Mouse (Mus musculus) frontal cortex, adult (tissue): Measurements from ENCODE around the gene Krtap17-1.

ENCODE experiments used
- ATAC-seq: cut with Nextera tagmentation; 2 replicates; pipeline ENCODE4 v1.9.2; 2017; ENCODE audit warnings: mild to moderate bottlenecking, moderate library complexity, mixed read lengths; ENCODE audit not compliant: low TSS enrichment

The Krtap17-1 gene

GRCm38 (mm10) chr11:99993620-99994383 is at the start of gene Krtap17-1:
Gene Krtap17-1, minus strand, starts transcription at chr11:99993994.
- ATAC-seq, result no peak

DNA sequence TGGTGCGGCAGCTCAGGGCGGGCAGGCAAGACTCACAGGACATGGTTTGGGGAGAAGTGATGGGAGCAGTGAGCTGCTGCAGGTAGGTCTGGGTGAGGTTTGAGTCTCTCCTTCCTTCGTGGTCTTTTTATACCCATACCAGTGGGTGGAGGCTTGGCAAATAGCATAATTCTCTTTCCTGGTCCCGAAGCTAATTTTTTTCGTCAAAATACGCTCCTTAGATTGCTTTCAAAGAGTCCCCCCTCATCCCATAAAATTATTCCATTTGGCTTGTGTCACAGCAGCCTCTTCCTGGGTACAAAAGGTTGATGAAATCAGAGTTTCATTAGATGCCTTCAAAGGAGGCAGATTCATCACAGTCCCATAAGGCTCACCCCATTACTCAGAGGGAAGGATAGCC is 47.7 kb upstream of the Krtap17-1 start, which contains the start of gene Krt34:
Gene Krt34, minus strand, starts transcription at position 101 of the 400 bp plus-strand sequence.
- no peak for ATAC-seq

DNA sequence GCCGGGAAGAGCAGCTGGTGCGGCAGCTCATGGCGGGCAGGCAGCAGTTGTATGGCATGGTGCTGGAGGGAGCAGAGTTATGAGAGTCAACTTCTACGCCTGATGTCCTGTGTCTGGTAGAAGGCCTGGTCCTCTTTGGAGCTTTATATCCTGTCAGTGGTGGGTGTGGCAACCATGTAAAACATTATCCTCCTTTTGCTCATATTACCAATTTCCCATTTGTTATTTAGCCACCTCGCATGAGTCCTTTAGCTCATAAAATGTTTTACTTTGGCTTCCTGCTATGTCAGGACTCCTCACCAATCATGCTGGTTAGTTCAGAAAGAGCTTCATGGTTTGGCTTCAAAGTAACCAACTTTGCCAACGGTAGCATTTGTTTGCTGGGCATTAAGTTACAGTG is 36.0 kb upstream of the Krtap17-1 start, which contains the start of gene Krt33b:
Gene Krt33b, minus strand, starts transcription at position 101 of the 400 bp plus-strand sequence.
- no peak for ATAC-seq

DNA sequence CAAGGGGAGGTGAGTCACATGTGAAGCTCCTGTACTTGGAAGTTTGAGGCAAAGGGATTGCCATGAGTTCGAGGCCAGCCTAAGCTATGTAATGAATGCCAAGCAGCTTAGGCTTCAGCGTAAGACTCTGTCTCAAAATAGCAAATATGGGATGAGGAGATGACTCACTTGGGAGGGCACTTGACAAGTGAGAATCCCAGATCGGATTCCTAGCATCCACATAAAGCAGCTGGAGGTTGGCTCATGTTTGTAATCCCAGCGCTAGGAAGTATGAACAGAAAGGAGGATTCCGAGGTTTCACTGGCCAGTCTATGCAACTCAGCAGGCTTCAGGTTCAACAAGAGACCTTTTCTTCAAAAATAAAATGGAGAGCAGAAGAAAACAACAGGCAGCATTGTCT is 27.6 kb upstream of the Krtap17-1 start:
- peak; percentile 67; the same call in 1 of the 2 replicates for ATAC-seq

DNA sequence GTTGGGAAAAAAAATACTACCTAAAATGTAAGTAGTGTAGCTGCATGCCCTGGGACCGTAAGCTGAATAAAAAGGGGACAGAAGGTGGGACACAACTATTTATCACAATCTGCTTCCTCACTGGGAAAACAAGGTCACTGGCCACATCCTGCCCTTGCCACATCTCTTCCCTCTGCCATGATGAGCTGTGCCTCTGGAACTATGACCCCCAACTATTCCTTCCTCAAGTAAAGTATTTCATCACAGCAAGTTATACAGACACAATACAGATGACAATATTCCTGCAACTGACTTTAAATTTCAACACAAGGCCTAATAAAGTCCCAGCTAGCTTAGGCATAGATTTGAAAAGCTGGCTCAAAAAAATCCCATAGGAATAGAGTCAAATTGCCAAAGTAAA is 25.7 kb upstream of the Krtap17-1 start:
- no peak for ATAC-seq

DNA sequence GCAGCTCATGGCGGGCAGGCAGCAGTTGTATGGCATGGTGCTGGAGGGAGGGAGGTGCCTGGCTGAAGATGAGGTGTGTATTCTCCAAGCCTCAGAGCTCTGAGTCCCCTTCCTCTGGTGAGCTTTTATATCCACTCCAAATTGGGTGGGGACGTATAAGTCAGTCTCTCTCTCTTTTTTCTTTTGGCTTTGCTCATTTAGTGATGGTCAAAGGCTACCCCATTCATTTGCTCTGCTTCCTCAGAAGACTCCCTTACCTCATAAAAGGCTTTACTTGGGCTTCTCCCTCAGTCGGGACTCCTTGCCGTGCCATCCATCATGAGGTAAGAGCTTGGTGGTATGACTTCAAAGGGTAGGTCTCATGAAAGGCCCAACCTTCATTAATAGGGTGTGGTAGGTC is 22.3 kb upstream of the Krtap17-1 start, which contains the start of gene Krt33a:
Gene Krt33a, minus strand, starts transcription at position 101 of the 400 bp plus-strand sequence.
- no peak for ATAC-seq

DNA sequence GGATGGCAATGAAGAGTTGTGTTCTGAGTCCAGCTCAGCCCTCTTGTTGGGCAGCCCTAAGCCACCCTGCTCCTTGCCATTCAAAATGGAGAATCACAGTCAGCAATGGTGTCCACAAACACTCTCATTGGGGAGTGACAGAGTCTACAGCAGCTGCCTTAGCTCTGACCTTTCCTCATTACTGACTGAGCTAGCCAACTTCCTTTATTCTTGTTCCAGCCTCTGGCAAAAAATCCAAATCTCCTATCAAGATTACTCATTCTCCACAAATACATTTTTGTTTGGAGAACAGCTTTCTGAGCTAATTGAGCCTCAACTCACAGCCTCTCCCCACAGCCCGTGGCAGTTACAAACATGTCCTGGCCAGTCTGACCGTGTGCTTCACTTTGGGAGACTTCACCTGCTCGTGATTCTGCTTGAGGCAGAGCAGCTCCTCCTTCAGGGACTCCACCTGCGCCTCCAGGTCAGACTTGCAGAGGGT is 19.9 kb upstream of the Krtap17-1 start:
- no peak for ATAC-seq

DNA sequence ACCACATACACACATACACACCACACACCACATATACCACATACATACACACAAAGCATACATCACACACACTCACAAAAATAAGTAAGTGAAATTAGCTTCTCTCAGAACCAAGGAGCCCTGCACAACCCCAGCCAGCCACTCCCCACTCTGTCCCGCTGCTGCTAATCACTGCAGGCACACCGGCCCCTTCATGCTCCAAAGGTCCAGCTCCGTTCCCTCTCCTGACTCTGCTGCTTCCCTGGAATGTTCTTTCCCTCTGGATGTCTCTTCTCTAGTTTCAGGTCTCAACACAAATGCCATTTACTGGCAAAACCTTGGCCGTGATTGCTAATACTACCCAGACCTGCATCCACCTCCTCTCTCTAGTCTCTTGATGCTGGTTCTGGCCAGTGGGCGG is 16.9 kb upstream of the Krtap17-1 start:
- no peak for ATAC-seq

DNA sequence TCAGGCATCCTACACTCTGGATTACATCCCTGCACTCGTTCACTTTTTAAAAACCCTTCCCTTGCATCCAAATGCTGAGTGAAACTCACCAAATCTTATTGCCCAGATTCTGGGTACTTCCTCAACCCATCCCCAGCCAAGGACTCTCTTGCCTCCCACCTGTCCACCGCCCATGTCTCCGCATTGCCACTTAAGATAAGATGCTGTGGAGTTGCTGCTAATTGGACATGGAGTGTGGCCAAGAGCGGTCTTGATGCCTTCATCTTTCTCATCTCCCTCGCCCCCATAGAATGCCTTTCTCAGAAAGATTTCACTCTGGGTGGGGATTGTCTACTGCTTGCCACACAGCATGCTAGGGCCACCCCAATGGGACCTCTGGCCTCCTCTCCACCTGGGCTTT is 14.5 kb upstream of the Krtap17-1 start:
- peak; percentile 13; the same call in 1 of the 2 replicates for ATAC-seq

DNA sequence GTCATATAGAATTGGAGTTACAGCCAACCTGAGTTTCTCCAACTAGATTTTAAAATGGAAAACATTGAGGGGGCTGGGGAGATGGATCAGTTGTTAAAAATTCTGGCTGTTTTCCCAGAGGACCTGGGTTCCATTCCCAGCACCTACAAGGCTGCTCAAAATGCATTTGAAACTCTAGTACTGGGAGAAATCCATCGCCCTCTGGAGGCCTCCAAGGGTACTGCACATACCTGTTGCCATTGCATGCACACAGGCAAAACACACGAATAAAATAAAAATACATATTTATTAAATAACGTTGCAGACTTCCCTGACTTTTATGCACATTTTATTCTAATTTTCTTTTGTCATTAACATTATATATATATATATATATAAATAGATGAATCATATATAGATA is 12.8 kb upstream of the Krtap17-1 start:
- no peak for ATAC-seq

DNA sequence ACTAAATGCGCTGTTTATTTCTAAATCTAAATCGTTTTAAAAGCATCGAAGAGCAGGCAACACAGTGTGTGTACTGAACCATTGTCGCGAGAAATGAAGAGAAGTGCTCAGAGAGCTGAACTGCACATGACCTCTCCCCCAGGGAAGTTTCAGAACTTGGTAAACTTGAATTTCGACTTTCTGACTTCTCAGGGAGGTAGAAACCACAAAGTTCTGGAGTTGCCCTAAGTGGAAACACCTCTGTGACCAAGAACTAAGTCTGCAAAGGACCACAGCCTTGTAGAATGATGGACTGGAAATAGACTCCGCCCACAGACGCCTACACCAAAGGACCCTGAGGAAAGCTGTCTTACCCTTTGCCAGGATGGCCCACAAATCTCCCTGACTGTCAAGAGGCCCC is 12.1 kb upstream of the Krtap17-1 start:
- ATAC-seq, result no peak

GRCm38 (mm10) chr11:100004846-100005245 is 11.1 kb upstream of the Krtap17-1 start:
- peak; percentile 57; the same call in 1 of the 2 replicates for ATAC-seq

DNA sequence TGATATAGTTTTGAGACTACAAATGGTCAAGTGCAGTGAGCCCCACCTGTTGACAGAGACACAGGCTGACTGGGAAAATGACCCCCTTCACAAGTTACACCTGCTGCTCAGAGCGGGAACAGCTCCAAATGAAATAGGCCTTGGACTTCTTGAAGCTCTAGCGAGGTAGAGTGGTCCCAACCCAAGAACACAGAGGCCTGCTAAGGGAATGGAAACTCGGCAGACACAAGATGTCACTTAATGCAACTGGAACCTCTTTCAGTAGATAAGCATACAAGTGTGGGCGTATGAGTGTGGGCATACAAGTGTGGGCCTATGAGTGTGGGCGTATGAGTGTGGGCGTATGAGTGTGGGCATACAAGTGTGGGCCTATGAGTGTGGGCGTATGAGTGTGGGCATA is 5.3 kb upstream of the Krtap17-1 start:
- ATAC-seq, result no peak

- no peak for ATAC-seq
Measured at GRCm38 (mm10) chr11:99994384-99994661, 529 bp upstream of the Krtap17-1 start.

DNA sequence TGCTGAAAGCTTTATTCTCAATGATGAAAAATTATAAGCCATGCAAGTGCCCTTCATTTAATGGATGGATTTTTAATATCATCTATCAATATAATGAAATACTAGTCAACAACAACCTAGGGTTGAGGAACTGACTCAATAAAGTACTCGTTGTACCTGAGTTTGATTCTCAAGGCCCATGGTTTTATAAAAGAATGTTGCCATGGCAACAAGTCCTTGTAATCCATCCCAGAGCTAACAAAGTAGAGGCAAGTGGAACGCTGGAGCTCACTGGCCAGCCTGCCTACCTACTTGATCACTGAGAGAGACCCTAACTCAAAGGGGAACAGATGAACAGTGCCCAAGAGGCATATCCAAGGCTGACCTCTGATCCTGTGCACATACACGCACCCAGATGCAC is 3.2 kb downstream of the Krtap17-1 start:
- ATAC-seq, result no peak

GRCm38 (mm10) chr11:99989881-99990405 is 3.9 kb downstream of the Krtap17-1 start:
- ATAC-seq, result no peak

DNA sequence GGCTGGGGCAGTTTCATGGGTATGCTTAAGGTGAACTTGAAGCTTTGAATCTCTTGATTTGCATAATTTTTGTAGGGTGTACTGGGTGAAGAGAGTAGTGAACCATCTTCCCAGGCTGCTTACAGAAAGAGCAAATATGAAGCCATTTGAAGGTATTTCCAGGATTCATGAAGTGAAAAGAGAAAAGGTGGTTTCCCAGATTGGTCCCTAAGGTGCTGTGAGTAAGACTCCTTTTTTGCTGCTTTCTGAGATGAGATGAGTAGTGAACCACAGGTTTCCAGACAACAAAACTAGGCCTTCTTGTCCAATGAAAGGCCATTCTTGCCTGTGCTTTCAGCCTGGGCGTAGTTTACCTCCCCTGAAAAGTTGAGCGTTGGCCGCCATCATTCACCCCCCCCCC is 5.3 kb downstream of the Krtap17-1 start:
- ATAC-seq, result no peak

GRCm38 (mm10) chr11:99986180-99986647 is 7.6 kb downstream of the Krtap17-1 start, which contains the start of gene Krtap16-1:
Gene Krtap16-1, minus strand, starts transcription at chr11:99986597.
- ATAC-seq, result no peak

DNA sequence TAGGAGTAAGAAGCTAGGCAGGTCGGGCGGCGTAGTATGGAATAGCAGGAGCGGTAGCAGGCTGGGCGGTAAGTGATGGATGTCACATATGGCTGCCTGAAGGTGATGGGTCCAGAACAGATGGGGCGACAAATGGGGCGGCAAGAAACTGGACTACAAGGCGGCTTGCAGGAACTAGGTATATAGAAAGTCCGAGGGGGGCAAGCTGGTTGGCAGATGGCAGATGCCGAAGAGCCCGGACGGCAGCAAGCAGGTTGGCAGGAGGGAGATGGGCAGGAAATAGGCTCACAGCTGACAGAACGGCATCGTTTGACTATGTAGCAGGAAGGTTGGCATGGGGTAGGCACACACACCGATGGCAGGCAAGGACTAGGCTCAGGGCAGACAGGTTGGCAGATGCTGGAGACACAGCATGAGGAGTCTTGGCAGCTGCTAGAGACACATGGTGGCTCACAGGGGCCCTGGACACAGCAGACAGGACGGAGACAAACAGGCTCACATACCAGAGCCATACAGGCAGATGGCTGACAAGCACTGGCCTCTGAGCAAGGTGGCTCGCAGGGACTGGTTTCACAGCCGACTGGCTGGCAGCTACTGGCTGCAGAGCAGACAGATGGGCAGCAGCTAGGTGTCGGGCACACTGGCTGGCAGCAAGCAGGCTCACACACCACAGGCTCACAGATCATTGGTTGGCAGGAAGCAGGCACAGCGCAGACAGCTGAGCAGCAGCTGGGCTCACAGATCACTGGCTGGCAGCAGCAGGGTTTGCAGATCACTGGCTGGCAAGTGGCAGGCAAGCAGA is 8.3 kb downstream of the Krtap17-1 start:
- peak; percentile 88 for ATAC-seq

DNA sequence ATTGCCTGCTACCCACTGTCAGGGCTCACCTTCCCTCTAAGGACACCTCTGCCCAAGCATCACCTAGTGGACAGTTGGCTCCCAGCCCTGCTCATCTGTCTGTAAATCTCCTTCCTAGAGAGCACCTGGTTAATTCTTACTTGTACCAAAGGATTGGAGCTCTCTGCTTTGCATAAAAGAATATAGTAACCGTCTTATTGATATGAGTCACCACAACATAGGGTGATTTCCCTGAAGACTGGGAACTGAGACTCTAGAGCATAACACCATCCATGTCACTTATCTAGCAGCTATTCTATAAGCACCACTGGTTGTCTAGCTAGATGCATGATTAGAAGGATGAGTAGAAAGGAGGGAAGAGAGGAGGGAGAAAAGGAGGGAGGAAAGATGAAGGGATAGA is 10.4 kb downstream of the Krtap17-1 start:
- no peak for ATAC-seq

DNA sequence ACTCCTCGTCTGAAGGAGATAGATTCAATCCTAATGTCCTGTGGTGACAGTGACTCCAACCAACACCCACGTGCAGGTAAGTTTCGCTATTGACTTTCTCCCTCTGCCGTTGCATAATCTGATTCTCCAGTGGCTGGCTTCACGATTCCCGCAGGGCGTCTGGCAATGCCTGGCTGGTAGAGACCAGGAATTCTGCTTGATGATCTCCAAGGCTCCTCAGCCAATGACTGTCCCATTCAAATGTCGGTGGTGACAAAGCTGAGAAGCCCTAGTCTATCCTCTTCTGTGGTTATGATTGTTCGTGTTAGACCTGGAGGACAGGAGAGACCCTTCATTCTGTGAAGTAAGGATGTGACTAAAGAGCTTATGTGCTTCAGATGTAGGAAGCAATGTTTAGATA is 11.1 kb downstream of the Krtap17-1 start:
- ATAC-seq, result no peak

GRCm38 (mm10) chr11:99978953-99979352 is 14.8 kb downstream of the Krtap17-1 start, which contains the start of gene Krtap29-1:
Gene Krtap29-1, minus strand, starts transcription at chr11:99979053.
- no peak for ATAC-seq
